Mouse (Mus musculus) mouse embryonic stem cell (cell line): ENCODE data around the gene Tspan4.

Experiments used
- in situ Hi-C, 2 experiments: fragments of 300-500 bp; cut with MboI; formaldehyde crosslinking; loops; 1 replicate in 1 of 2; 3 replicates in 1 of 2; pipeline ENCODE4 v1.14.3; 2019 to 2020; ENCODE audit warnings: low sequenced_read_pairs in 2 of 2, low pct_unique_long_range_greater_than_20kb in 1 of 2, mixed read lengths in 1 of 2; ENCODE audit not compliant: unreplicated experiment in 1 of 2

Gene Tspan4

GRCm38 (mm10) chr7:141518296-141518695, 43.3 kb downstream of the Tspan4 start:
- in situ Hi-C loops: no loop called here

GRCm38 (mm10) chr7:141518926-141519325, 43.9 kb downstream of the Tspan4 start:
- in situ Hi-C loops: no loop called here

GRCm38 (mm10) chr7:141519795-141520194, 44.8 kb downstream of the Tspan4 start:
- in situ Hi-C loops: no loop called here

GRCm38 (mm10) chr7:141523007-141523406, 48.0 kb downstream of the Tspan4 start:
- in situ Hi-C loops: no loop called here

- in situ Hi-C loops: no loop called here
Observed at GRCm38 (mm10) chr7:141524271-141524670, 49.2 kb downstream of the Tspan4 start.

GRCm38 (mm10) chr7:141524760-141525579, 49.9 kb downstream of the Tspan4 start:
- in situ Hi-C loops: no loop called here

- in situ Hi-C loops: no loop called here
Observed at GRCm38 (mm10) chr7:141525580-141525925, 50.5 kb downstream of the Tspan4 start.

- in situ Hi-C loops: no loop called here
Observed at GRCm38 (mm10) chr7:141535570-141535969, 60.5 kb downstream of the Tspan4 start.

GRCm38 (mm10) chr7:141538852-141539555, 64.0 kb downstream of the Tspan4 start:
- in situ Hi-C loops: no loop called here

- in situ Hi-C loops: no loop called here
Observed at GRCm38 (mm10) chr7:141539556-141540311, 64.7 kb downstream of the Tspan4 start, which contains the start of gene Chid1. Chid1 (minus strand) TSS chr7:141539857.

GRCm38 (mm10) chr7:141540312-141541081, 65.5 kb downstream of the Tspan4 start:
- in situ Hi-C loops: no loop called here

GRCm38 (mm10) chr7:141541681-141542080, 66.6 kb downstream of the Tspan4 start:
- in situ Hi-C loops: no loop called here

GRCm38 (mm10) chr7:141542588-141542987, 67.5 kb downstream of the Tspan4 start:
- in situ Hi-C loops: no loop called here
